Mouse (Mus musculus): ENCODE measurements around the gene Ms4a6b.
"Not testable (repeated sequence)": the region's sequence is repeated elsewhere in the genome, so short reads cannot be mapped to it uniquely, and the experiment has no call there.

The Ms4a6b gene

GRCm38 (mm10) chr19:11516246-11516645 lies at the start of gene Ms4a6b:
TSS of gene Ms4a6b (plus strand) at chr19:11516512.
- no peak for DNase-seq (ENCODE audit: low read depth, low spot score)

- not testable (repeated sequence) for DNase-seq (ENCODE audit: low read depth, low spot score)
Measured at GRCm38 (mm10) chr19:11468361-11468760, 48.0 kb upstream of the Ms4a6b start.

GRCm38 (mm10) chr19:11469215-11469614 lies 47.1 kb upstream of the Ms4a6b start, which contains the start of gene Ms4a6c:
TSS of gene Ms4a6c (plus strand) at chr19:11469366.
- DNase-seq (ENCODE audit: low read depth, low spot score), result not testable (repeated sequence)

GRCm38 (mm10) chr19:11479714-11480113 lies 36.6 kb upstream of the Ms4a6b start:
- no peak for DNase-seq (ENCODE audit: low read depth, low spot score)

GRCm38 (mm10) chr19:11482684-11483083 lies 33.6 kb upstream of the Ms4a6b start:
- DNase-seq (ENCODE audit: low read depth, low spot score), result no peak

- DNase-seq (ENCODE audit: low read depth, low spot score), result no peak
Measured at GRCm38 (mm10) chr19:11483941-11484340, 32.4 kb upstream of the Ms4a6b start.

GRCm38 (mm10) chr19:11484388-11484787 lies 31.9 kb upstream of the Ms4a6b start:
- DNase-seq (ENCODE audit: low read depth, low spot score), result no peak

- no peak for DNase-seq (ENCODE audit: low read depth, low spot score)
Measured at GRCm38 (mm10) chr19:11485266-11485665, 31.0 kb upstream of the Ms4a6b start.

- DNase-seq (ENCODE audit: low read depth, low spot score), result no peak
Measured at GRCm38 (mm10) chr19:11485746-11486145, 30.6 kb upstream of the Ms4a6b start, which contains the start of gene Gm8369. TSS of gene Gm8369 (plus strand) at chr19:11485938.

GRCm38 (mm10) chr19:11486599-11486998 lies 29.7 kb upstream of the Ms4a6b start:
- no peak for DNase-seq (ENCODE audit: low read depth, low spot score)

- no peak for DNase-seq (ENCODE audit: low read depth, low spot score)
Measured at GRCm38 (mm10) chr19:11491406-11492189, 24.7 kb upstream of the Ms4a6b start.

- DNase-seq (ENCODE audit: low read depth, low spot score), result no peak
Measured at GRCm38 (mm10) chr19:11492671-11493070, 23.6 kb upstream of the Ms4a6b start.

GRCm38 (mm10) chr19:11494519-11494918 lies 21.8 kb upstream of the Ms4a6b start:
- DNase-seq (ENCODE audit: low read depth, low spot score), result no peak

GRCm38 (mm10) chr19:11496361-11496760 lies 20.0 kb upstream of the Ms4a6b start:
- no peak for DNase-seq (ENCODE audit: low read depth, low spot score)

- DNase-seq (ENCODE audit: low read depth, low spot score), result not testable (repeated sequence)
Measured at GRCm38 (mm10) chr19:11497300-11497699, 19.0 kb upstream of the Ms4a6b start.

GRCm38 (mm10) chr19:11500796-11501195 lies 15.5 kb upstream of the Ms4a6b start:
- no peak for DNase-seq (ENCODE audit: low read depth, low spot score)

GRCm38 (mm10) chr19:11501326-11501725 lies 15.0 kb upstream of the Ms4a6b start:
- no peak for DNase-seq (ENCODE audit: low read depth, low spot score)

- no peak for DNase-seq (ENCODE audit: low read depth, low spot score)
Measured at GRCm38 (mm10) chr19:11504857-11505256, 11.5 kb upstream of the Ms4a6b start.

- DNase-seq (ENCODE audit: low read depth, low spot score), result no peak
Measured at GRCm38 (mm10) chr19:11513458-11513857, 2.9 kb upstream of the Ms4a6b start.

- DNase-seq (ENCODE audit: low read depth, low spot score), result no peak
Measured at GRCm38 (mm10) chr19:11516845-11517244, 533 bp downstream of the Ms4a6b start.

GRCm38 (mm10) chr19:11517373-11517772 lies 1.1 kb downstream of the Ms4a6b start:
- not testable (repeated sequence) for DNase-seq (ENCODE audit: low read depth, low spot score)

- not testable (repeated sequence) for DNase-seq (ENCODE audit: low read depth, low spot score)
Measured at GRCm38 (mm10) chr19:11518356-11518755, 2.0 kb downstream of the Ms4a6b start.

GRCm38 (mm10) chr19:11520146-11520545 lies 3.8 kb downstream of the Ms4a6b start:
- no peak for DNase-seq (ENCODE audit: low read depth, low spot score)
